Mouse (Mus musculus) liver, embryonic 14.5 days (tissue): ENCODE measurements around the gene Ube2h.

Experiments
- CTCF ChIP-seq: IDR thresholded peaks from 2 replicates; pipeline ENCODE4 v1.5.1; 2016; ENCODE audit warnings: antibody characterized with exemption, low read depth, control low read depth
- EP300 ChIP-seq: IDR thresholded peaks from 2 replicates; pipeline ENCODE4 v1.6.1; 2016; ENCODE audit warnings: antibody characterized with exemption, low read depth

DNA sequence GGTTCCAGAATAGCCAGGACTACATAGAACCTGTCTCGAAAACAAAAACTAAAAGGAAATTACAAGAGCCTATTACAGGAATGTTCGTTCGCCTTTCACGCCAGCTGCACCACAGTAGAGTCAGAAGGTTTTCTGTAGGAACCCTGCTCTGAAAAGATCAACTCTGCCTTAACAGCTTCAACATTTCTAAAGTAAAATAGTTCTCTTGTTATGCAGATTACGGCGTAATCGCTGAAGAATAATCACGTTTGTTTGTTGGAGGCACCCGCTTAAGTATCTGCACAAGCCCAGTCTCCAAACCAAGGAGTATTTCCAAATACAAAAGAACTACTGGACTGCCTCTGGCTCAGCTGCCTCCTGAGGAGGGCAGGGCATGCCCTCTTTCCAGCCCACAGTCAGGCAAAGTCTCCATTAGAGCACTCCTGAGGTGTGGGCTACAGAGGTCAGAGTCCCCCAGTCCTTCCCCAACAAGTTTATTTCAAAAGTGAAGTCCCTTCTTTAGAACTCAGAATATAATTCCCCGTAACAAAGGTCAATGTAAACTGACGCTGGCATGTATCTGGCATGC is 31.9 kb downstream of the Ube2h start:
- no peak for TF ChIP-seq CTCF
- no peak for TF ChIP-seq EP300
